Mouse (Mus musculus): ENCODE data around the gene Tm2d3. TPM values are rescaled to one million over a fixed set of nuclear protein-coding genes. Genes with fewer than 3 reads are reported as not detected.
A peak's percentile ranks its signal among the peaks of the same experiment; 100 is the strongest.

Gene Tm2d3
- polyA plus RNA-seq (2014; fragmentation: Nextera tagmentation; extraction: Ambion mirVana) = 78.7 and 83.1 TPM in 2 replicates

- H3K27ac ChIP-seq (replicated peaks; ENCODE audit: low read depth, low read length) = no peak within 1 kb of the TSS
- no peaks in the 10 kb centered on the region for H3K9me3 ChIP-seq (ENCODE audit: control insufficient read depth, low read length)
- 81% methylated on average over 7 of the region's 7 CpGs for WGBS
- H3K4me3 ChIP-seq (ENCODE audit: low read depth, low read length) = no peak within 1 kb of the TSS
- ATAC-seq (ENCODE audit: low read depth) (no peak), DNase-seq (ENCODE audit: low spot score) (no peak)
- H3K27me3 ChIP-seq (replicated peaks; ENCODE audit: control insufficient read depth, insufficient read depth, low read length) = no peaks in the 10 kb centered on the region
- H3K4me2 ChIP-seq (ENCODE audit: low read depth, low read length) = no peak within 1 kb of the TSS
- no peak within 1 kb of the TSS for H3K9ac ChIP-seq (ENCODE audit: low read depth, low read length)
- peaks cover 14% of the 10 kb centered on the region for H3K4me1 ChIP-seq (ENCODE audit: control insufficient read depth, insufficient read depth, low read length)
- H3K36me3 ChIP-seq (ENCODE audit: control insufficient read depth, insufficient read depth, low read length) = 0 out of 2 replicates have a peak, but pooled peaks cover 6% of the 10 kb centered on the region
Measured at GRCm38 (mm10) chr7:65690869-65691268, at the start of gene Tm2d3. Gene Tm2d3, plus strand, starts transcription at chr7:65691169.

GRCm38 (mm10) chr7:65642371-65643304 is 48.3 kb upstream of the Tm2d3 start:
- peak; percentile 25 for DNase-seq (ENCODE audit: low spot score)
- WGBS = 73% methylated on average over 6 of the region's 6 CpGs
- H3K9me3 ChIP-seq (ENCODE audit: control insufficient read depth, low read length) = no peaks in the 10 kb centered on the region

GRCm38 (mm10) chr7:65643861-65644421 is 47.0 kb upstream of the Tm2d3 start:
- WGBS = 23% methylated on average over 6 of the region's 6 CpGs
- no peak overlapping the region for H3K9ac ChIP-seq (ENCODE audit: low read depth, low read length)
- ATAC-seq (ENCODE audit: low read depth) (no peak), DNase-seq (ENCODE audit: low spot score) (no peak)
- H3K4me2 ChIP-seq (ENCODE audit: low read depth, low read length) = peak overlapping the region; percentile 86
- H3K4me1 ChIP-seq (ENCODE audit: control insufficient read depth, insufficient read depth, low read length) = no peaks in the 10 kb centered on the region; the same call in 1 of the 2 replicates
- no peaks in the 10 kb centered on the region for H3K27me3 ChIP-seq (replicated peaks; ENCODE audit: control insufficient read depth, insufficient read depth, low read length)
- peak overlapping the region; percentile 76 for H3K4me3 ChIP-seq (ENCODE audit: low read depth, low read length)
- peaks cover 5% of the 10 kb centered on the region; the same call in 1 of the 2 replicates for H3K9me3 ChIP-seq (ENCODE audit: control insufficient read depth, low read length)
- H3K36me3 ChIP-seq (ENCODE audit: control insufficient read depth, insufficient read depth, low read length) = peaks cover 6% of the 10 kb centered on the region
- H3K27ac ChIP-seq (replicated peaks; ENCODE audit: low read depth, low read length) = no peak overlapping the region

More at GRCm38 (mm10) chr7:65642371-65643304, 48.3 kb upstream of the Tm2d3 start:
- Histone ChIP-seq H3K27ac (replicated peaks; ENCODE audit: low read depth, low read length) (no peak overlapping the region), H3K36me3 (ENCODE audit: control insufficient read depth, insufficient read depth, low read length) (no peaks in the 10 kb centered on the region), H3K4me2 (ENCODE audit: low read depth, low read length) (no peak overlapping the region), H3K27me3 (replicated peaks; ENCODE audit: control insufficient read depth, insufficient read depth, low read length) (no peaks in the 10 kb centered on the region), H3K4me3 (ENCODE audit: low read depth, low read length) (no peak overlapping the region), H3K9ac (ENCODE audit: low read depth, low read length) (no peak overlapping the region), H3K4me1 (ENCODE audit: control insufficient read depth, insufficient read depth, low read length) (no peaks in the 10 kb centered on the region; the same call in 1 of the 2 replicates)
- ATAC-seq (ENCODE audit: low read depth) = no peak

- Histone ChIP-seq H3K4me1 (ENCODE audit: control insufficient read depth, insufficient read depth, low read length) (no peaks in the 10 kb centered on the region; the same call in 1 of the 2 replicates), H3K27me3 (replicated peaks; ENCODE audit: control insufficient read depth, insufficient read depth, low read length) (no peaks in the 10 kb centered on the region), H3K4me3 (ENCODE audit: low read depth, low read length) (peak within 1 kb of the TSS; percentile 76), H3K36me3 (ENCODE audit: control insufficient read depth, insufficient read depth, low read length) (peaks cover 14% of the 10 kb centered on the region), H3K9ac (ENCODE audit: low read depth, low read length) (peak within 1 kb of the TSS; percentile 74), H3K27ac (replicated peaks; ENCODE audit: low read depth, low read length) (peak within 1 kb of the TSS; percentile 71; the same call in 1 of the 2 replicates), H3K9me3 (ENCODE audit: control insufficient read depth, low read length) (peaks cover 13% of the 10 kb centered on the region; the same call in 1 of the 2 replicates), H3K4me2 (ENCODE audit: low read depth, low read length) (peak within 1 kb of the TSS; percentile 86)
- DNase-seq (ENCODE audit: low spot score) = peak; percentile 96
- under 1% methylated on average over 38 of the region's 64 CpGs for WGBS
- peak; percentile 95 for ATAC-seq (ENCODE audit: low read depth)
Measured at GRCm38 (mm10) chr7:65644643-65645351, 46.2 kb upstream of the Tm2d3 start, which contains the start of gene Tarsl2. Gene Tarsl2, plus strand, starts transcription at chr7:65644898.

GRCm38 (mm10) chr7:65645996-65646395 is 45.0 kb upstream of the Tm2d3 start:
- H3K4me1 ChIP-seq (ENCODE audit: control insufficient read depth, insufficient read depth, low read length) = no peaks in the 10 kb centered on the region; the same call in 1 of the 2 replicates
- no peak overlapping the region for H3K9ac ChIP-seq (ENCODE audit: low read depth, low read length)
- H3K36me3 ChIP-seq (ENCODE audit: control insufficient read depth, insufficient read depth, low read length) = peaks cover 14% of the 10 kb centered on the region
- H3K27ac ChIP-seq (replicated peaks; ENCODE audit: low read depth, low read length) = no peak overlapping the region
- H3K27me3 ChIP-seq (replicated peaks; ENCODE audit: control insufficient read depth, insufficient read depth, low read length) = no peaks in the 10 kb centered on the region
- WGBS = 78% methylated on average over 8 of the region's 8 CpGs
- ATAC-seq (ENCODE audit: low read depth) (no peak), DNase-seq (ENCODE audit: low spot score) (no peak)
- H3K9me3 ChIP-seq (ENCODE audit: control insufficient read depth, low read length) = peaks cover 13% of the 10 kb centered on the region; the same call in 1 of the 2 replicates
- H3K4me2 ChIP-seq (ENCODE audit: low read depth, low read length) = no peak overlapping the region
- no peak overlapping the region for H3K4me3 ChIP-seq (ENCODE audit: low read depth, low read length)

- WGBS = 90% methylated on average over 4 of the region's 4 CpGs
Measured at GRCm38 (mm10) chr7:65650662-65651061, 40.3 kb upstream of the Tm2d3 start.

GRCm38 (mm10) chr7:65657490-65658120 is 33.4 kb upstream of the Tm2d3 start:
- Histone ChIP-seq H3K27me3 (replicated peaks; ENCODE audit: control insufficient read depth, insufficient read depth, low read length) (no peaks in the 10 kb centered on the region), H3K4me2 (ENCODE audit: low read depth, low read length) (no peak overlapping the region), H3K4me1 (ENCODE audit: control insufficient read depth, insufficient read depth, low read length) (no peaks in the 10 kb centered on the region), H3K4me3 (ENCODE audit: low read depth, low read length) (no peak overlapping the region), H3K36me3 (ENCODE audit: control insufficient read depth, insufficient read depth, low read length) (0 out of 2 replicates have a peak, but pooled peaks cover 10% of the 10 kb centered on the region), H3K9me3 (ENCODE audit: control insufficient read depth, low read length) (no peaks in the 10 kb centered on the region), H3K27ac (replicated peaks; ENCODE audit: low read depth, low read length) (no peak overlapping the region), H3K9ac (ENCODE audit: low read depth, low read length) (no peak overlapping the region)
- ATAC-seq (ENCODE audit: low read depth) = no peak
- DNase-seq (ENCODE audit: low spot score) = no peak
- 80% methylated on average over 2 of the region's 2 CpGs for WGBS

More at GRCm38 (mm10) chr7:65650662-65651061, 40.3 kb upstream of the Tm2d3 start:
- Histone ChIP-seq H3K27me3 (replicated peaks; ENCODE audit: control insufficient read depth, insufficient read depth, low read length) (no peaks in the 10 kb centered on the region), H3K9me3 (ENCODE audit: control insufficient read depth, low read length) (peaks cover 13% of the 10 kb centered on the region; the same call in 1 of the 2 replicates), H3K4me2 (ENCODE audit: low read depth, low read length) (no peak overlapping the region), H3K4me3 (ENCODE audit: low read depth, low read length) (no peak overlapping the region), H3K36me3 (ENCODE audit: control insufficient read depth, insufficient read depth, low read length) (peaks cover 28% of the 10 kb centered on the region), H3K9ac (ENCODE audit: low read depth, low read length) (no peak overlapping the region), H3K4me1 (ENCODE audit: control insufficient read depth, insufficient read depth, low read length) (no peaks in the 10 kb centered on the region), H3K27ac (replicated peaks; ENCODE audit: low read depth, low read length) (no peak overlapping the region)
- ATAC-seq (ENCODE audit: low read depth) = no peak
- DNase-seq (ENCODE audit: low spot score) = no peak

Measured in embryonic facial prominence, embryonic 14.5 days (tissue).